In the genomic region with DNA sequence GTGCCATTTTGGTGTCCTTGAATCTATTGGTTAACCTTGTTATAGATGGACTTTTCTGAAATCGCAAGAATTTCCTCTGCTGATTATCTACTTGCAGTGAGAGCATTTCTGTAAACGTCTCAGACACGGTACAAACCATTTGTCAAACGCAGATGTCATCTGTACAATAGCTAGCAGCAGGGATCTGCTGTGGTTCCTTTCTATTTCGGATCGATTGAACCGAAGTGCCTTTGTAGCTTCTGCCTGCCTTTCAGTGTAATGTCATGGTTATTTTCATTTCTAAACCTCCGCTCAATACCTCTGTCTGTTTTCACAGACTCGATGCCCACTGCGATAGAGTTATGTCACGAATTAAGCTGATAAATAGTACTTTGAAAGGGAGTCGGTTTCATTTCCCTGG, we compare ENCODE assay signal across 16 mouse cellular contexts.
A peak's percentile ranks its signal among the peaks of the same experiment; 100 is the strongest.
DNase-seq lines count a peak whose midpoint lies in the region; ATAC-seq and TF ChIP-seq lines count a peak whose summit lies in the region.
"Had no signal": no experiment of that assay in that cellular context is flagged by ENCODE, and none has a peak within 500 bp of the region (broad histone marks: within the 10 kb centered on the region; RNA-seq: fewer than 3 reads in every experiment).

No protein-coding gene starts in this region.

- H3K27ac ChIP-seq in layer of hippocampus, adult 2 months: peak overlapping the region; percentile 82
- H3K27ac ChIP-seq in hindbrain, embryonic 12.5 days: no peak overlapping the region
- H3K27ac ChIP-seq in midbrain, embryonic 11.5 days (ENCODE audit: low read depth, low read length): no peak overlapping the region
- H3K27ac ChIP-seq: heart, embryonic 15.5 days; kidney, embryonic 15.5 days; left cerebral cortex, adult 2 months had no signal

- no peak overlapping the region for H3K9ac ChIP-seq in hindbrain, embryonic 12.5 days
- no peak overlapping the region for H3K9ac ChIP-seq in midbrain, embryonic 11.5 days (ENCODE audit: low read length)
- H3K9ac ChIP-seq: heart, embryonic 15.5 days; kidney, embryonic 15.5 days had no signal

- peaks cover 3% of the 10 kb centered on the region; the same call in 1 of the 2 replicates for H3K4me1 ChIP-seq in hindbrain, embryonic 12.5 days
- H3K4me1 ChIP-seq in midbrain, embryonic 11.5 days (ENCODE audit: control insufficient read depth, insufficient read depth, low read length): peaks cover 16% of the 10 kb centered on the region
- H3K4me1 ChIP-seq: heart, embryonic 15.5 days had no signal

- 25% methylated on average over 12 of the region's 12 CpGs for WGBS in hindbrain, embryonic 12.5 days
- 30% methylated on average over 12 of the region's 12 CpGs for WGBS in midbrain, embryonic 11.5 days

- no peak for TF ChIP-seq CTCF in layer of hippocampus, adult 2 months (conservative IDR thresholded peaks at IDR 0.05)

- no peaks in the 10 kb centered on the region for H3K9me3 ChIP-seq in hindbrain, embryonic 12.5 days (replicated peaks)
- H3K9me3 ChIP-seq in midbrain, embryonic 11.5 days (ENCODE audit: control insufficient read depth, low read length): no peaks in the 10 kb centered on the region
- H3K9me3 ChIP-seq: heart, embryonic 15.5 days; kidney, embryonic 15.5 days had no signal

- H3K4me3 ChIP-seq in layer of hippocampus, adult 2 months: peak overlapping the region; percentile 1; the same call in 1 of the 2 replicates
- no peak overlapping the region for H3K4me3 ChIP-seq in hindbrain, embryonic 12.5 days
- H3K4me3 ChIP-seq in midbrain, embryonic 11.5 days (ENCODE audit: low read depth, low read length): no peak overlapping the region
- H3K4me3 ChIP-seq: heart, embryonic 15.5 days; kidney, embryonic 15.5 days; left cerebral cortex, adult 2 months had no signal

- peaks cover 8% of the 10 kb centered on the region; the same call in 1 of the 2 replicates for H3K27me3 ChIP-seq in hindbrain, embryonic 12.5 days
- H3K27me3 ChIP-seq in midbrain, embryonic 11.5 days (ENCODE audit: control insufficient read depth, insufficient read depth, low read length): peaks cover 4% of the 10 kb centered on the region; the same call in 1 of the 2 replicates
- H3K27me3 ChIP-seq: heart, embryonic 15.5 days; kidney, embryonic 15.5 days had no signal

- no peaks in the 10 kb centered on the region for H3K36me3 ChIP-seq in hindbrain, embryonic 12.5 days
- no peaks in the 10 kb centered on the region for H3K36me3 ChIP-seq in midbrain, embryonic 11.5 days (ENCODE audit: control insufficient read depth, insufficient read depth, low read length)
- H3K36me3 ChIP-seq: heart, embryonic 15.5 days; kidney, embryonic 15.5 days had no signal

- DNase-seq in layer of hippocampus, adult 2 months (ENCODE audit: low spot score in 2 of 2): peak; percentile 44 to 45
- DNase-seq in layer of hippocampus, postnatal 25 days (ENCODE audit: extremely low spot score in 1 of 2, low spot score in 1 of 2): no peak
- DNase-seq in midbrain, embryonic 11.5 days (ENCODE audit: low spot score, missing footprints): peak; percentile 89
- no peak for DNase-seq in urinary bladder, postnatal 36 days (ENCODE audit: low spot score in 2 of 2)
- no peak for DNase-seq in adrenal gland, adult 2 months
- DNase-seq in adrenal gland, adult (ENCODE audit: inconsistent age in 2 of 2, low spot score in 1 of 2): no peak
- DNase-seq: adrenal gland, postnatal 25 days; cerebellum, adult 18-20 months; heart, adult 11 months; lung, adult 2 months; right cerebral cortex, adult 18-20 months; thymus, postnatal 4 days had no signal

- H3K4me2 ChIP-seq in hindbrain, embryonic 12.5 days (replicated peaks): peak overlapping the region; percentile 34
- no peak overlapping the region for H3K4me2 ChIP-seq in midbrain, embryonic 11.5 days
- H3K4me2 ChIP-seq: heart, embryonic 15.5 days; kidney, embryonic 15.5 days had no signal

- peak; percentile 69 for ATAC-seq in hindbrain, embryonic 12.5 days (ENCODE audit: low FRiP score)
- peak; percentile 73 for ATAC-seq in midbrain, embryonic 11.5 days (ENCODE audit: low FRiP score)

Comparison
In these comparisons a context has a peak if more than half of its experiments do, and no peak if none do; other contexts are left out.
1. DNase-seq: peak in layer of hippocampus, adult 2 months (2 of 2) and midbrain, embryonic 11.5 days (single experiment); none in layer of hippocampus, postnatal 25 days (0 of 2), urinary bladder, postnatal 36 days (0 of 2), adrenal gland, adult 2 months (single experiment) and adrenal gland, adult (0 of 2).